Mouse (Mus musculus) lung, postnatal 0 days (tissue): ENCODE measurements around the gene Paxbp1. TPM values are rescaled to one million over a fixed set of nuclear protein-coding genes. Genes with fewer than 3 reads are reported as not detected.

ENCODE experiments used
- ATAC-seq: fragments of 200-750 bp; cut with Nextera tagmentation; 2 replicates; pipeline ENCODE4 v1.8.0; 2017; ENCODE audit warnings: moderate library complexity
- DNase-seq: peaks from one replicate; pipeline ENCODE4 v3.0.0-alpha.2; 2016; ENCODE audit warnings: low spot score
- H3K27ac ChIP-seq: fragments of 300-500 bp; sonication (generic); 2 replicates; pipeline ENCODE4 v1.5.1; 2014; ENCODE audit warnings: antibody characterized with exemption, mild to moderate bottlenecking, low read length, mixed read lengths
- H3K27me3 ChIP-seq: fragments of 300-500 bp; sonication (generic); replicated peaks from 2 replicates; pipeline ENCODE4 v1.6.1; 2014; ENCODE audit warnings: low read length, mixed read lengths; ENCODE audit not compliant: insufficient read depth
- H3K36me3 ChIP-seq: fragments of 300-500 bp; sonication (generic); 2 replicates; pipeline ENCODE4 v1.6.1; 2014; ENCODE audit warnings: low read length, mixed read lengths; ENCODE audit not compliant: insufficient read depth
- H3K4me1 ChIP-seq: fragments of 300-500 bp; sonication (generic); 2 replicates; pipeline ENCODE4 v1.6.1; 2014; ENCODE audit warnings: antibody characterized with exemption, low read depth, low read length, mixed read lengths; ENCODE audit not compliant: insufficient read depth
- H3K4me2 ChIP-seq: fragments of 300-500 bp; sonication (generic); replicated peaks from 2 replicates; pipeline ENCODE4 v1.6.1; 2014; ENCODE audit warnings: low read depth, mild to moderate bottlenecking, low read length, moderate library complexity, mixed read lengths
- H3K4me3 ChIP-seq: fragments of 300-500 bp; sonication (generic); 2 replicates; pipeline ENCODE4 v1.5.1; 2014; ENCODE audit warnings: low read depth, low read length
- H3K9ac ChIP-seq: fragments of 300-500 bp; sonication (generic); replicated peaks from 2 replicates; pipeline ENCODE4 v1.6.1; 2014; ENCODE audit warnings: low read depth, mild to moderate bottlenecking
- H3K9me3 ChIP-seq: fragments of 300-500 bp; sonication (generic); 2 replicates; pipeline ENCODE4 v1.6.1; 2016; ENCODE audit warnings: low read length, mixed read lengths
- CTCF ChIP-seq: IDR thresholded peaks from 2 replicates; pipeline ENCODE4 v1.5.1; 2016; ENCODE audit warnings: antibody characterized with exemption, mild to moderate bottlenecking
- EP300 ChIP-seq: IDR thresholded peaks from 2 replicates; pipeline ENCODE4 v1.6.1; 2016; ENCODE audit warnings: antibody characterized with exemption, mild to moderate bottlenecking, control low read depth
- WGBS: fragments of 180-500 bp; shearing (Covaris S2); extraction: QIAGEN DNeasy Blood & Tissue Kit; methylation state at CpG from one replicate; pipeline ENCODE4 v1.1.7; 2014; 5-methylcytosine and 5-hydroxymethylcytosine counted together
- polyA plus RNA-seq: library from polyadenylated mRNA; unstranded; fragments of >200 nt; fragmentation: Nextera tagmentation; extraction: Ambion mirVana; gene quantifications from 2 replicates; pipeline ENCODE4 v1.2.1, GENCODE M21; 2015

The Paxbp1 gene
- polyA plus RNA-seq, 1 experiment from 2014 or later, result 20.3 TPM

DNA sequence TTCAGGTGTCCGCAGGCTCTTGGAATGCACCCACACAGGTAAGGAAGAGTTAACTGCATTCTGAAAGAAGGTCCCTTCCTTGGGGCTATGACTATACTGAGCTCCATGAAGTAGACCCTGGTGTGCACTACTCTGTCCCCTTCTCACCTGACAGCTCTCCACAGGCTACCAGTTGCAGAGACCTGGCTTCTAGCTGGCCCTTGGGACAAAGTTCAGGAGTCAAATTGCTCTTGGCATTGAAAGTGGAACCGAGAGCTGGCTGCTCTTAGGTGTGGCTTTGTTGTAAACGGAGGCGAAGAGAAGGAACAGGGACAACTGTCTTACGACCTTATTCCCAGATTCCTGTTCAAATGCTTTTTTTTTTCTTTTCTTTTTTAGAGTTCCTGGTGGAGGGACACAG lies 10.8 kb upstream of the Paxbp1 start:
- Histone ChIP-seq H3K4me2 (no peak overlapping the region), H3K27me3 (no peaks in the 10 kb centered on the region), H3K4me1 (no peaks in the 10 kb centered on the region), H3K36me3 (no peaks in the 10 kb centered on the region), H3K9ac (no peak overlapping the region), H3K9me3 (no peaks in the 10 kb centered on the region), H3K27ac (no peak overlapping the region), H3K4me3 (no peak overlapping the region)
- no peak for DNase-seq
- TF ChIP-seq CTCF (no peak), EP300 (no peak)
- 68% methylated on average over 5 of the region's 5 CpGs for WGBS
- ATAC-seq, result no peak

DNA sequence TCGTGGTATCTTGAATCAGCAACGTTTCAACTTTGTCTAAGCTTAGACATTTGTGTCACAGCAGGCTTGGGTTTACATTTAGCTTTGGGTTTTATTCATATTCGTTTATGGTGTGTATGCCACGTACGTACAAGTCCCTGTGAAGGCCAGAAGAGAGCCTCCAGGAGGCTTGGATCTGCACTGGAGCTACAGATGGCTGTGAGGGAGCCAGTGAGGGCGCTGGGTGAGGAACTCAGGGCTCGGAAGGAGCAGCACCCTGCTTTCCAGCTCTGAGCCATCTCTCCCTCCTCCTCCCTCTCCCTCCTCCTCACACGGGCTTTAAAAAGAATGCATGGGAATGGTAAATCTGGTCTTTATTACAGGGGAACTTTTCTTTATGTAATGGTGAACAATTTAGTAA lies 9.3 kb upstream of the Paxbp1 start:
- no peaks in the 10 kb centered on the region for H3K4me1 ChIP-seq
- ATAC-seq, result no peak
- TF ChIP-seq CTCF, result no peak
- no peak for TF ChIP-seq EP300
- no peak overlapping the region for H3K9ac ChIP-seq
- no peak overlapping the region for H3K27ac ChIP-seq
- H3K4me3 ChIP-seq, result no peak overlapping the region
- no peak overlapping the region for H3K4me2 ChIP-seq
- H3K9me3 ChIP-seq, result no peaks in the 10 kb centered on the region
- no peaks in the 10 kb centered on the region for H3K27me3 ChIP-seq
- 46% methylated on average over 8 of the region's 8 CpGs for WGBS
- DNase-seq, result no peak
- no peaks in the 10 kb centered on the region for H3K36me3 ChIP-seq

DNA sequence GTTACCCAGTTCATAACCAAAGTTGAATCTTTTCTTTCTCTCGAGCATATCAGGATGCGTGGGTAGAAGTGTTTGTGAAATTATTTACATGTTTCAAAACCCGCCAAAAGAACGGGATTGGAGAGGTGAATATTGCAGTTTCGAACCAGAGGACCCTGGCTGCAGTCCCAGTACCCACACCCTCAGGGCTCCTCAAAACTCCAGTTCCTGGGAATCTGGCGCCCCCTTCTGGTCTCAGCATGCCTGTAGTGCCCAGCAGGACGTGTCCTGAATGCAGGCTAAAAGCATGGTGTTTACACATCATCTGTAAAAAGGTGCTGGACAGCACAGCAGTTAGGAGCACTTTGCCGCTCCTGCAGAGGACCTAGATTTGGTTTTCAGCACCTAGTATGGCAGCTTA lies 1.2 kb upstream of the Paxbp1 start:
- no peaks in the 10 kb centered on the region for H3K9me3 ChIP-seq
- no peaks in the 10 kb centered on the region for H3K36me3 ChIP-seq
- no peaks in the 10 kb centered on the region for H3K27me3 ChIP-seq
- DNase-seq (peak; percentile 44), ATAC-seq (no peak)
- no peaks in the 10 kb centered on the region for H3K4me1 ChIP-seq
- H3K27ac ChIP-seq, result no peak overlapping the region
- no peak overlapping the region for H3K9ac ChIP-seq
- WGBS, result 52% methylated on average over 8 of the region's 8 CpGs
- TF ChIP-seq EP300 (no peak), CTCF (peak; percentile 66)
- H3K4me2 ChIP-seq, result no peak overlapping the region
- no peak overlapping the region for H3K4me3 ChIP-seq

DNA sequence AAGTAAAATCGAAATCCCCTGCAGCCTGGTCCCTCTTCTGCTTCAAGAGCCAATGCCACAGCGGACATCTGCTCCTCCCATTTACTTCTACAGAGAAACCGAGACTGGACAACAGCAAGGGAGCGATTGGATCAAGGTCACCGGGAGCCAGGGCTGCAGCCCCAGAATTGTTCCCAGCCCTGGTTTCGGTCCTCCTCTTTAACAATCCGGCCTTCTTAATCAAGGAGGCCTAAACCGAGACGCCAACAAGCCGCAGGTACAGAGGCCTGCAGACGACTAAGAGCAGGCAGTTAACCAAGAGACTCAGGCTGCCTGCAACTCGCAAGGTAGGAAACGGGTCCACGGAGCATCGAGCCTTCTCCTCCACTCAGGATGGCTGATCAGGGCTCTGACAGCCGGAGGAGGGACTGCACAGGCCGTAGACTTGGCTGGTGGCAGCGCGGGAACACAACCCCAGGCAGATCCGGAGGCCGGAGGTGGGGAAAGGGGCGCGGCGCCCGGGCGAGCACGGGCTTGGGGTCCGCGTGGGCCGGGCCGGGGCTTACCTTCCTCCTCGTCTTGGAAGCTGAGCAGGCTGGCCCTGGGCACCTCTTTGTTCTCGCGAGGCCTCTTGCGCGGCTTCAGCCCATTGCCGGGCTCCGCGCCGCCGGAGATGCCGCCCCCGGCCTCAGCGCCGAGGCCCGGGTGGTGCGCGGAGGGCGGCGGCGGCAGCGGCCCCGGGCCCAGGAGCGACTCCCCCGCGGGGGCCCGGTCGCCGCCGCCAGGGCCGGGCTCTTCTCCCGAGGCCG lies 688 bp downstream of the Paxbp1 start:
- H3K36me3 ChIP-seq, result no peaks in the 10 kb centered on the region
- H3K4me2 ChIP-seq, result peak overlapping the region; percentile 87
- H3K27ac ChIP-seq, result peak overlapping the region; percentile 96
- no peaks in the 10 kb centered on the region for H3K4me1 ChIP-seq
- TF ChIP-seq CTCF, result no peak
- TF ChIP-seq EP300, result no peak
- no peaks in the 10 kb centered on the region for H3K27me3 ChIP-seq
- H3K4me3 ChIP-seq, result peak overlapping the region; percentile 94
- WGBS, result 1% methylated on average over 44 of the region's 63 CpGs
- H3K9ac ChIP-seq, result peak overlapping the region; percentile 83
- ATAC-seq (peak; percentile 80), DNase-seq (peak; percentile 83)
- no peaks in the 10 kb centered on the region for H3K9me3 ChIP-seq

DNA sequence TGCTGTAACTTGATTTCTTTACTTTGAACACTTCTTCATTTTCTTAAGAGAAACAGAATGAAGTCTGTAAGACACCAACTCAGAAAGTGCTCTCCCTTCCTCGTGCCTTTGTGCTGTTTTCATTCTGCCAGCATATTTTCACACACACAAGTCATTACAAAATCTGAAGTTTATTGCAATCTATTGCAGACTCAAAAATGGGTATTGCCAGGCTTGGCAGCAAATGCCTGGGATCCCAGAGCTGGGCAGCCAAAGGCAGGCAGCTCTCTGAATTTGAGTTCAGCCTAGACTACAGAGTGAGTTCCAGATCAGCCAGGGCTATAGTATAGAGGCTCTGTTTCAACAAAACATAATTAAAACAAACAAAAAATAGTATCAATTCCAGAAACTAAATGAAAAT lies 1.7 kb downstream of the Paxbp1 start:
- Histone ChIP-seq H3K4me3 (no peak overlapping the region), H3K36me3 (no peaks in the 10 kb centered on the region), H3K9ac (no peak overlapping the region), H3K4me1 (no peaks in the 10 kb centered on the region), H3K9me3 (no peaks in the 10 kb centered on the region), H3K4me2 (0 out of 2 replicates have a peak overlapping the region, but pooled peaks have one; percentile 87), H3K27ac (no peak overlapping the region), H3K27me3 (no peaks in the 10 kb centered on the region)
- DNase-seq (no peak), ATAC-seq (no peak)
- WGBS, result 27% methylated on average over 1 of the region's 1 CpGs
- TF ChIP-seq EP300 (no peak), CTCF (no peak)

DNA sequence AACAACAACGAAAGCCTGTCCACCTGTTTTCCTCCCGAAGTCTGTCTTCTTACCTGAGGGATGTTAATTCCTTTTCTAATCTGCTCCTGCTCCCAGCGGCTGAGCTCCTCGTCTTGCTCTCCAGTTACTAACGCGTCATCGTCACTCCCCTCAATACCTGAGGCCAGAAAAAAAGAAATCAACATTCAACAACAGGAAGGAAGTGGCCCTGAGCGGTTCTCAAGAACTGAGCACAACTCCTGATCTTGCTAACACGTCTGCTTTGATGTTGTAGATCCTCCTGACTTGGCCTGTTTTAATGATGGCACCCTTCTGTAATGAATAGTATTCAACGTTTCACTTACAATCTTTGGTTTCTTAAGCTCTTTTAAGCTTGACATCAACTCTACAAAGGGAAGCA lies 8.5 kb downstream of the Paxbp1 start:
- H3K4me2 ChIP-seq, result no peak overlapping the region
- no peak overlapping the region for H3K9ac ChIP-seq
- DNase-seq (no peak), ATAC-seq (no peak)
- H3K36me3 ChIP-seq, result peaks cover 45% of the 10 kb centered on the region
- TF ChIP-seq CTCF (no peak), EP300 (no peak)
- H3K4me1 ChIP-seq, result no peaks in the 10 kb centered on the region
- H3K27ac ChIP-seq, result no peak overlapping the region
- H3K4me3 ChIP-seq, result no peak overlapping the region
- no peaks in the 10 kb centered on the region for H3K9me3 ChIP-seq
- 85% methylated on average over 10 of the region's 10 CpGs for WGBS
- no peaks in the 10 kb centered on the region for H3K27me3 ChIP-seq
